Mouse (Mus musculus) left cerebral cortex, adult 9 months (tissue): ENCODE results near the gene Smim13.

ENCODE experiments used
- DNase-seq, 2 experiments: peaks; one replicate each; pipeline ENCODE4 v3.0.0; 2022; ENCODE audit warnings: low spot score in 2 of 2

Gene Smim13

DNA sequence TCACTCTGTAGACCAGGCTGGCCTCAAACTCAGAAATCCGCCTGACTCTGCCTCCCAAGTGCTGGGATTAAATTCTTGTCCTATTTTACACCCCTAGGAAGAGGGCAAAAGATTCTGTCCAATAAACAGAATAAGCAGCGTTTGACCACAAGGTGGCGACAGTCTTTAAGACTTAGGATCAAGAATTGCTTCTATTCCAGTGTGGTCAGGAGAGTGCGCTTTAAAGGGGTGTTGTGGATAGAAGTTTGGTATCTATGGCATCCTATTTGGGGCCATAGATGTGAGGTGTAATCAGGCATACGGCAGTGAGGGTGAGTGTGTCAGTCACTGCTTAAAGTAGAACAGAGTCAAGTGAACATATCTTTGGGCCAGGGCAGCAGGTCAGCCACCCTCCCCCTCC is 33.6 kb downstream of the Smim13 start:
- peak; percentile 14 to 84 for DNase-seq

DNA sequence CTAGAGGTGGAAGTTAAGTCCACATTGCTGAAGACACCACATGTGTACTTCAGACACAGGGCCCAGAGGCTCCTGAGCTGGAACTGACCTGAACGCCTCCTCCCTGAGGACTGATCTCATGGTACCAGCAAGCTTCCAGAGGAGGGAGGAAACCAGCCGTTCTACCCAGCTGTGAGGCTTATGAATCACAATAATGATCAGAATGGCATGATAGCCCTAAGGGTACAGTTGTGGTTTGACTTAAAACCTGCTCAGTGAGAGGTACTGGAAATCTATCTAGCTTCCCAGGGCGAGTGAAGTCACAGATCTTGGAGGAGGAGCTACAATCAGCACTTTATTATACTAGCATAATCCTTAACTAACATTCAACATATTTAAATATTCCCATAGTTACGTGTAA is 35.8 kb downstream of the Smim13 start:
- no peak for DNase-seq

DNA sequence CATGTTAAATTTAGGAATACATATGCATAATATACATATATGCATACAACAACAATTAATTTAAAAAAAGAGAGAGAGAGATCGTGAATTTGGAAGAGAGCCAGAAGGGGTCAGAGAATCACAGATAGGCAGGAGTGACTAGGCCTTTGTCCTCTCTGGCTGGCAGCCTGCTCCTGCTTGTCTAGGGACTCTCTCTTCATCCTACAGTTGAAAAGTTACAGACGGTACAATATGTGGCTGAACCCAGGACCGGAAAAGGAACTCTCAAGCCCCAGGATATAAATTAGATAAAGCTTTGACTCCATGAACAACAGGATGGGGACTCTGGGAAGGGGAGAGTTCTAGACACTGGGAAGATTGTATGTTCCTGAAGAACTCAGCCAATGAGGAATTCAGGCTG is 36.6 kb downstream of the Smim13 start:
- DNase-seq = no peak

DNA sequence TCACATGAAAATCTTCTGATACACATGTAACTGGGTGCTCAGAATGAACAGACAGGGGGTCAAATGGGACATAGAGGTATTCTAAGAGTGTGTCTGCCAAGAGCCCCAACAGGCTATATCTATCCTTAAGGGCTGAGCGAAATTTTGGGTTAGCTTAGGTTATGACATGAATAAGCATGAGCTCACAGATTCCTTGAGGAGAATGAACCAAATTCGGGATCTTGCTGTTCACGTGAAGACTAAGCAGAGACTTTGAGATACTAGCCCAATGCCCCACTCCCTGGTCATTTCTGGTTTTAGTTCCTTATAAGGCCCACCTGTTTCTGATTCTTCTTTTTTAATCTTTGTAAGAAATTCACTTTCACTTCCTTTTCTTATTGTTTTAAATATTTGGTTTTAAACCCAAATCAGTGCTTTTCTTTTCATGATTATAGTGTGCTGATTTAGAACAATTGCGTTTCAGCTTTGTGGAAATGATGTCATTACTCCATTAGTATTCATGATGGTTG is 41.9 kb downstream of the Smim13 start:
- no peak for DNase-seq

DNA sequence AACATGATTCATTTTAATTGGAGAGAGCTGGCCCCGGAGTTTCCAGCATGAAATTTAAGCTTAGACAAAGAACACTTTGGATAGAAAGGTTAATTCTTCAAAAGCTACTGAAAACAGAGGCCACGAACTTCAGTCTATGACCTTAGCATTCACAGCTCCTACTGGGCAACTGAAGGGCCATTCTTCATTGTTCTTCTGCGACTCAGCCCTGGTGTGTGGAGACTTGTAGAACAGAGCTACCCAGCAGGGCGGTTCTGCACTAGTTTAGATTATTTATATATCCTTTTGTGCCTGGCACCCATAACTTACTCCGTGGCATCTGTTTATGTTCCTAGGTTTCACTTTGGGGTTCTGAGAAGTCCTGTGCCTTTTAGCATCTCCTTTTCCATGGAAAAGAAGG is 44.0 kb downstream of the Smim13 start:
- DNase-seq = no peak

DNA sequence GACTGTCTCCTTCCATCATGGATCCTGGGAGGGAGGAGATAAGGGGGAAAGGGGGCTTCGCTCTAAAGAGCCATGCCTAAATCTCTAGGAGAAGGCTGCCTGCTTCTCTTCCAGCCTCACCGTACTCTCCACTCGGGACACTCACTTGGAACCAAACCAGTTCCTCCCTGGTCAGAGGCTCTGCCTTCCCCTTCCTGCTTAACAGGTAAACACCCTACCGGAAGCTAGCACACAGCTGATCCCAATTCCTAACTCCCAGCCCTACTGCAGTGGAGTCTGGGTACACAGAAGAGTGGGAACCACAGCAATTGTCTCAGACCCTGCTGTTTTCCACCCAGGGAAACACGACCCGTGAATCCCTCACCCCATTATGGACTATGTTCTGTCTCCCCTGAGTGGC is 46.2 kb downstream of the Smim13 start:
- DNase-seq = no peak

DNA sequence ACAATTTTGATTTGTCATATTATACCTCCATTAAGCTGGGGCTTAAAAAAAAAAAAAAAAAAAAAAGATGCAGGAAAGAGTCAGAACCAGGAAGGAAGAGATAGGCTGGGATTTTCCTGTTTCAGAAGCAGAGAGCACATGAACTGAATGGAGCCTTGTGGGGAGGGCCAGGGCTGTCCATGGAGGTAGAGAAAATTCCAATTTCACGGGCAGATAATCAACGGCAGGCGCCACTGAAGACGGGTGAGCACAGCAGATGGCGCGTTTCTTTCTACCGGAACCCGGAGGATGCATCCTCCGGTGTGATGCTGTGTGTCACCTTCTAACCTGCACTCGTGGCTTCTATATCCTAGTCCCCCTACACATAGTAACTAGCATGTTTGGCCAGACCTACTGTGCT is 46.8 kb downstream of the Smim13 start:
- no peak for DNase-seq

DNA sequence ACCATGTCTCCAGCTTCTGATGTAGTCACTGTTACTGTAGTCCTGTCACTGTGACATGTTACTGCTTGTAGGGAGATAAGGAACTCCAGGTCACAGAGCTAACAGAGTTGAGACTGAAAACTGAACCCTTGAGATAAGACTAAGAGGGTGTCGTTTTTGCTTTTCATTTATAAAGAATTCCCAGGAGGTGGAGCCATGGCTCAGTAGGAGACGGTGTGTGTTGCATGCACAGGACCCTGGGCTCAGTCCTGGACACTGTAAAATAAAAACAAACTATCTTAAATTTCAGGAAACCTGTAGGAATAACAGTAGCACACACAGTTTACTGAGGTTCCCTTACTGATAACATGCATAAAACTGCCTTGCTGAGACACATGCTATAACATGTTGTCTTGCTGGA is 48.9 kb downstream of the Smim13 start:
- no peak for DNase-seq

DNA sequence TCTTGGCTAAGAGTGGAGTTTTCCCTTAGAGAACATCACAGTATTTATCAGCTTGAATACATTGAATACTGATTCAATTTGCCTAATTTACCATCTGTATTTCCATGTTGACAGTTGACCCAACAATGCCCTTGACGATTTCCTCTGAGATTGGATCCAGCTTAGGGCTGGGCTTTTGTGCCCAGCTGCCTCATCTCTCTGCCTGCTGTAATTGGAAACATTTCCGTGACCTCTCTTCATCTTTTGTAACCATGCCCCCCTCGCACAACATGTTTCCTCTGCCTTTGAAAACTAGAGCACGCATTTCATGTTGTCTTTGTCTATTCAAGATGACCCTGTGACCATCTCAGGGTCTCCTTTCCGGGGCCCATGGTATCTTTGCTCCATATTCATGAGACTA is 49.4 kb downstream of the Smim13 start:
- DNase-seq = no peak

DNA sequence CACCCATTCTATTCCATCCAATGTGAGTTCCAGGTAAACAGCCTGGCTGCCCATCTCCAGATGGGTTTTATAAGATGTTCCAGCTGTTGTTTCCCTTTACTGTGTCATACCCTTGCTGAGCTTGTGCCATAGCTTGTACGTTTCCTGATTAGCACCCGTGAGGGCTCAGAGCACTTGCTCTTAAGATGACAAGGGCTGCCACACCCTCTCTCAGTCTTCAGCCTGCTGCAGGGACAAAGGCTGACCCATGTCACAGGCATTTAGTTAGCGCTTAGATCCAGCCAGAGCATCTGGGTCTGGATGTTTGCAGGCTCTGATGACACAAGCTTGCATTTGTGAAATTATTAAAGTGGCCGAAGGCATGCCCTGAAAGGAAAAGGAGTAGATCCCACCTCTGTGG is 50.4 kb downstream of the Smim13 start:
- no peak for DNase-seq

DNA sequence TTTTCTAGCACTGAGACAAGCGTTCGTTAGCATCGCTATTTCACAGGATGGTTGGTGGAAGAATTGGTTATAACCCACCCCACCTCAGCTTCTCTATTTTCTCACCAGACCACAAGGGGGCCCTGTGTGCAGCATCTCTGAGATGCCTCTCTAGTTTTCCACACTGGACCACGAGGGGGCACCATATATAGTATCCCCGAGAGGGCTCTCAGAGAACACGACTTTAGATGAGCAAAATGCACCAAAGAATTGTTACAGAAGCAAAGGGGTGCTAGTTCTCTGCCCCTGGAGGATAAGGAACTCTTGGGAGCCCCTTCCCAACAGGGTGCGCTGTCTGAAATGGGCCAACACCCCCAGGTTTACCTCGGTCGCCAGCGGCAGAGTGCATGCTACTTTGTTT is 53.1 kb downstream of the Smim13 start:
- DNase-seq = peak in 1 of 2 experiments; percentile 82

DNA sequence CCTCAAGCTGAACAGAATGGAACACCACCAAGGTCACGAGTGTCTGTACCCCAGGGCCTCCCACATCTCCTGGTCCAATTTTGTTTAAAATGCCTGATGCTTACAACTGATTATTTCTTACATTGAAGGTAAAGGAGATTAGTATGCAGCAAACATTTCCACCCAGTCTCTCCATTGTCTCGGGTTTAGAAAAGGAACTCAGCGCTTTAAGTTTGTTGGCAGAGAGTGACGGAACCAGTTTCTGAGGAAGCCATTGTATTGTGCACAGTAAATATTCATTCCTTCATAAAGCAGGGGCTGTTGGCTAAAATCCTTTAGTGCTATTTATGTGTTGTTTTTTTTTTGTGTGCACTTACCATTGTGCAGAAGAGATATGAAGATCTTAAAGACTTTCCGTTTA is 71.1 kb downstream of the Smim13 start:
- no peak for DNase-seq

DNA sequence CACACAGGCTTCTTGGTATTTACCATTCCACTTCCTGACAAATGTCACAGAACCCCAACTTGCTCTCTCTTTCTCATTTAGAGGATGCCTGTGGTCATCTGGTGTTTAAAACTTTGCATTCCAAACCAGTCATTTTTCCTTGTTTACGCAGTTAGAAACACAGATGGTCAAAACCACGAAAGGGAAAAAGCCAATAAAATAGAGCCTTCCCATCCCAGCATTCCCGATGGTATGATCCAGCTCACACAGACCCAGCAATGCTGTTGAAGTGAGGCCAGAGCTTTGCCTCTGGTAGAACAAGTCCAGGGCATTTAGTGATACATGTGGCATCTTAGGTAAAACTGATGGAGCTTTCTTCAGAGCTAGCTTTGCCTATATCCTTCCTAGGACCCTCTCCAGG is 71.8 kb downstream of the Smim13 start:
- DNase-seq = no peak

DNA sequence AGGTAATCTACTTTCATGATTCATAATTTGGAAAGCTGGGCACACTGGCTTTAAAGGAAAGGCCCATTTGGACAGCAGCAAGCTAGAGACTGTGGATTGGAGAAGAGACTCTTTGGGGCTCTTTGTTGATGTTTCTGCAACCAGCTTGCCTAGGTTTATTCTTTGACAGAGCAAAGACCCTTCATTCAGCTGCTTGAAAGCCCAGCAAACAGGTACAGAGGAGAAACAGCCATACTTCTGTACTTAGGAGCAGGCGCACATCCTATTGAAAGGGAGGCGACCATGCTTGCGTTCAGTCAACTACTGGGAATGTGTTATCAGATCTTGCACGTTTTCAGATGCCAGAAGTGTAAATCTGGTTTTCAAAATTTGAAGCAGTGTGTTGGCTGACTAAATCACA is 75.0 kb downstream of the Smim13 start:
- no peak for DNase-seq

DNA sequence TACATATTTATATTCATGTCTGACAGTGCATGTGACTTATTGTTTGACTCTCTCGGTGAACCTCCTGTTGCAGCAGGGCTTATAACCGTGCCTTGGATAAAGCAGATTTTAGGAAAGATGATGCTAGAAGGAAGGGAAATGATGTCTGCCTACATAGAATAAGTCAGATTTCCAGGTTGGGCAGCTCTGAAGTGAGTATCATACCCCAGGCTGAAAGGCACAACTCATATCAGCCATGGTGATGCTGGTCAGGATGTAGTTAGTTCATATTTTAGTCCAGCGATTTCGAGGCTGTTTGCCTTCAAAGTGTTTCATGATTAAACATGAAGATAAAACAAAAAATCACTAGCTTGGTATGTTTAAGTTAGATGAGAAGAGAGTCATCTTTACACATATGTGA is 75.7 kb downstream of the Smim13 start:
- no peak for DNase-seq

DNA sequence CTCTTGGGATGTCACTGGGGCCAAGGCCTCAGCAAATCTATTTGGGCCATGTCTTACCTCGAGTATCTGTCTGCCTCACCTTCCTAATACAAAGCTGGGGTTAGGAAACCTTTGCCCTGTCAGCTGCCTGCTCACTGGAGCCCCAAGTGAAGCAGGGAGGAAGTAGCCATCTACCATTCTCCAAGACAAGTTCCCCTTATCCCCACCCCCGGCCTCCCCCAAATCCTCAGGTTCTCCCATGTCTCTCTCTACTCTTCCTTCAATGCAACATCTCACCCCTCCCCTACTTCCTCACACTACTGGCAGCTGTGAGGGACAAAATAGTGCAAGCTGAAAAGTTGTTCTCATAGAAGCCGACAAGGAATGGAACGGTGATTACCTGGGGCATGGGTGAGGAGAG is 76.5 kb downstream of the Smim13 start:
- no peak for DNase-seq
